Mouse (Mus musculus) frontal cortex, postnatal 14 days (tissue): ENCODE data around the gene Gm12253.

Experiments used
- DNase-seq, 2 experiments: peaks; one replicate each; pipeline ENCODE4 v3.0.0; 2022; ENCODE audit warnings: low spot score in 2 of 2

The Gm12253 gene

DNA sequence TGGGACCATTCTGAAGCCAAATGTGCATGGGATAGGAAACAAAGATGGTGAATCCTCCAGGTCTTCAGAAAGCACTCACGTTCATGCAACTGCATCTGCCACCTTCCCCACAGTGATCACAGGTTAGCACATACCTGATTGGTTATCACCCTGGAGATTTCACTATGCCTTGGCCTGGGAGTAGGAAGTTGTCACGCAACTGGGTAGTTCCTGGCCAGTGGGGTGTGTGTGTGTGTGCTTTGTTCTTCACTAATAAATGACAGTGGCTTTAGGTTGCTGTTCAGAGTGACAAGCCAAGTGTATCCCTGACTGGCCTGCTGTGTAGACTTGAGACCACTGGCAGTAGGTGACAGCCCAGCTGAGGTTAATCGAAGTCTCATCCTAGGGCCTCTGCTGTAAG is at the start of gene Gm12253:
TSS of gene Gm12253 (plus strand) at position 301 of the 400 bp plus-strand sequence.
- no peak for DNase-seq

- DNase-seq = no peak
These were observed 32.2 kb upstream of the Gm12253 start for GRCm38 (mm10) chr11:58399985-58400645.

DNA sequence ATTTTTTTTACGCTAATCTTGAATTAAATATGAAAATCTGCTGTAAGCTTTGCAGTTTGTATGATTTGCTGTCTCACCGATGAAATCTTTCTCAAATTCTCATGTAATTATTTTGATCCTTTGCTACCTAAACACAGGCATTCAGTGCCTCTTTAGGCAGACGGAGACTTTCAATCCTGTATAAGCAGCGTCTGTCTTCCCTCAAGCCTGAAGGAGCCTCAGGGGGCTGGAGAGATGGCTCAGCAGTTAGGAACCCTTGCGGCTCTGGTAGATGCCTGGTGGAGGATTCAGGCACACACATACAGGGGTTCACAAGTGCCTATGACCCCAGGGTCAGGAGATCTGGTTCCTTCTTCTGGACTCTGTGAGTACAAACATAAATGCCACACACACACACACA is 31.7 kb upstream of the Gm12253 start:
- no peak for DNase-seq

GRCm38 (mm10) chr11:58408066-58408465 is 24.3 kb upstream of the Gm12253 start:
- no peak for DNase-seq

DNA sequence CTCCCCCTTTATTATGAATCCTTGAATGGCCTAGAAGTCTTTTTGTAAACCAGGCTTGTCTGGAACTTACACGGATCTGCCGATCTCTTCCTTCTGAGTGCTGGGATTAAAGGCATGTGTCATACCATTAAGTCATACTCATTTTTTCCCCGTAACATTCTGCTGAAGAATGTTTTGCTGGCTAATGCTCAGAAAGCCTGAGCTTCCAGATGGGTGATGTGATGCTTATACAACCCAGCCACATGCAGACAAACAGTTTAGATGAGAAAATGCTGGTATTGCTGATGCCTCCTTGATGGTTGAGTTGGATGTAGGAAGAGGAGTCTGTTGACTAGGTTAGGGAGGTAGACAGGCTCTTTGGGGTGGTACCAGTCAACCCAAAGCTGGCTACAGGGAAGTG is 14.0 kb upstream of the Gm12253 start:
- no peak for DNase-seq

- DNase-seq = no peak
These were observed 11.5 kb upstream of the Gm12253 start, which contains the start of gene 1810065E05Rik for GRCm38 (mm10) chr11:58420815-58421214. 1810065E05Rik (plus strand) TSS chr11:58421111.

DNA sequence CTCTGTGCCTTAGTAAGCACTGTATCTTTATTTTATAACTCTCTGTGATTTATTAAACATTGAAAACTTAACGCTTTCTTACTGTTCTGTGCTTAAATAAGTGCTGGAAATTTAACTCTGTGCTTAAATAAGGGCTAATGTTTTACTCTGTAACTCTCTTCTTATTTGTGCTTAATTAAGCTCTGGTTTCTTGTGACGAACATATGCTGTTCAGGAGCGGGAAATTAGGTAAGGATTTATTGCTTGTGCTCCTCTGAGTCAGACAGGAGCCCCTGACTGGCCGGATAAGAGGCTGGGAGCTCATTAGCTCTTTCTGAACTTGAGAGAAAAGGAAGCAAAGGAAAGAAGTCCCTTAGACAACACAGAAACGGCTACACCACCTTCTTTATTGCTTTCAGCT is 5.5 kb downstream of the Gm12253 start:
- DNase-seq = no peak

- DNase-seq = no peak
These were observed 20.4 kb downstream of the Gm12253 start, which contains the start of gene Lypd9 for GRCm38 (mm10) chr11:58452759-58453158. Lypd9 (minus strand) TSS chr11:58452923.

- no peak for DNase-seq
These were observed 21.2 kb downstream of the Gm12253 start for GRCm38 (mm10) chr11:58453592-58453991.

- DNase-seq = no peak
These were observed 29.8 kb downstream of the Gm12253 start, which contains the start of gene Olfr30 for GRCm38 (mm10) chr11:58462170-58462569. Olfr30 (minus strand) TSS chr11:58462270.
